Mouse (Mus musculus): ENCODE results near the gene Sdsl.

Gene Sdsl

DNA sequence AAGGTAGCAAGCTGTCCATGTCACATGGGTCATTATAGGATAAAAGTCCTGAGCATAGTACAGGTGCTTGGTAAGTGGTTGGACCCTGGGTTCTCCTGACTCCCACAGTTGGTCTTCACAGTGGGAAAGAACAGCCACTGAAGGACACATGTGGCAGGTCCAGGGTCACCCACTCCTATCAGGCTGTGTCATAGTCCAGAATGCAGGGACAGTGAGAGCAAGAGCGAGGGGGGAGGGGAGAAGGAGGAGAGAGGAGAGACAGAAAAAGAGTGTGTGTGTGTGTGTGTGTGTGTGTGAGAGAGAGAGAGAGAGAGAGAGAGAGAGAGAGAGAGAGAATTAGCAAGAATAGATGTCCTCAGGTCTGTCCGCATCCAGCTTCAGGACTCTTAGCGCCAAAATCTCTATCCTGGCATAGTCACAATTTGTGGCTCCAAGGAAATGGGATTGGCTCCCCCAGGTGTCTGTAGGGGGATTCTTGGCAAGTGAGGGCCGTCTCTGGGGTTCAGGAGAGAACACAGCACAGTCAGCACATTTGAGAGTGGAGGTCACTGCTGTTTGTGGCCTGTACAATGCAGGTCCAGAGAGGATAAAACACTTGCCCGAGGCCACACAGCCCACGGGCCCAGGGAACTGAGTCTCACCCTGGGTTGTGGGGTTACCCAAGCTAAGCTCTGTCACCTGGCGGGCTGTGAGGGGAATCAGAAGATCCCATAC is 15.6 kb downstream of the Sdsl start:
- no peak for DNase-seq (ENCODE audit: inconsistent ontology term)

DNA sequence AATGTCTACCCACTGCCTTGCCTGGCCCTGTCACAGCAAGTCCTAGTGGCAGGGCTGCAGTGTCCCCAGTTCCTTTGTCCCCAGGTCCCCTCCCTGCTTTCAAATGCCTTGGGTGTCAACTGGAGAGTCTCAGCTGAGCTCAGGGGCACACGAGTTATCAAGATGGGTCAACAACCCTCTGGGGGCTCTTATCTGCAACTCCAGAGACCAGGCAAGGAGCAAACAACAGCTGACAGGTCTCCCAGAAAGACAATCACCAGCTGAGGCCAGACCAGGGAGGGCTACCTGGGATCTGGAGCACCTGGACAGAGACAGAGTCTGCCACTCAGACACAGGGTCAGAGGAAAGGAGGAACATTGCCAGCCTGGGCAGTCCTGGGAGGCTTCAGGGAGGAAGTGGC is 16.4 kb downstream of the Sdsl start:
- no peak for DNase-seq (ENCODE audit: inconsistent ontology term)

DNA sequence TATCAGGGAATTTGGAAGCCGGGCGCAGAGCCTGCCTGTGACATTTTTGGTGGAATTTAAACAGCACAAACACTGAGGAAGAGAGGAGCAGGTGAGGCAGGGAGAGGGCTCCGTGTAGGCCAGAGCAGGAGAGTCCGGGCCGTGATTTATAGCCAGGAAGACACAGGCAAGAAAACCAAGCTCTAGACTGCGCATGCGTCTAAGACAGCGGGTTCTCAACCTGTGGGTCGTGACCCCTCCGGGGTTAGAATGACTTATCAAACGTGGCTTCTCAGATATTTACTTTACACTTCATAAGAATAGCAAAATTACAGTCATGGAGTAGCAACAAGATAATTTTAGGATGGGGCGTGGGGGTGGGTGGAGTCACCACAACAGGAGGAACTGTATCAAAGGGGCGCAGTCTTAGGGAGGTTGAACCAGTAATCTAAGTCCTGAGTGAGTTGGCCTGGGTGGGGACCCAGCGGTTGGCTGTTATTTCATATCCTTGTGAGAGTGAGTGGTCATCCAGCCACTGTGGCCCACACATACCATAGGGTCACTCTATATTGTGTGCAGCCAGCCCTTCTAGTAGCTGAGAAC is 17.8 kb downstream of the Sdsl start:
- no peak for DNase-seq (ENCODE audit: inconsistent ontology term)

DNA sequence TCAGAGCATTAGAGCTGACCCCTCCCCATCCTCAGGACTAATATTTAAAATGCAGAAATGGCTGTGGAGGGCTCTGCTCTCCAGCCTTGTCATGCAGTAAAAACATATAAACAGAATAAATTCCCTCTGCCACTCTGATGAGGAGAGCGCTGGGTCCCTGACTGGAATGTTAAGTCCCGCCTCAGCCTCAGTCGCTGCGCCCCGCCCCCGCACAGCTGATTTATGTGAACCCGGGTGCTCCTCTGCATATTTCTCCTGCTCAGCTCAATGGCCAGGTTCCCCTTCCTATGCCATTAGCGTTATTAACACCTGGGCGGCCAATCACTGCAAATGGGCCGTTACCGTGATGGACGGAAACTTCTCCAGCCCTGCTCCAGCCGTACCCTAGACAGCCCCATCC is 25.3 kb downstream of the Sdsl start:
- DNase-seq (ENCODE audit: inconsistent ontology term) = no peak

DNA sequence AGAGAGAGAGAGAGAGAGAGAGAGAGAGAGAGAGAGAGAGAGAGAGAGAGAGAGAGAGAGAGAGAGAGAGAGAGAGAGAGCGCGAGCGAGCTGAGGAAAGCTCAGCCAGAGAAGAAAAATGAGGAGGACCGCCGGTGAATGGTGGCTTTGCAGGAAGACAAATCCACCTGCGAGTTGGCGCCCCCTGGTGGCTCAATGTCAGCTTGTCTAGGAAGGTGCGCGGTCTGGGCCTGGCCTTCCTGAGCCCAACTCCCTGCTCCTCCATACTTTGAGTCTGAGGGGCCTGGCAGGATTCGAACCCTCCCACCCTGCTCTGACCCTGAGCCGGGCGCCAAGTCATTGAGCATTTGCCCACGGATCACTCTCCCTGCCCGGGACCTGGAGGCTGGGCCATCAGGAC is 31.9 kb downstream of the Sdsl start:
- peak; percentile 83 for DNase-seq (ENCODE audit: inconsistent ontology term)

DNA sequence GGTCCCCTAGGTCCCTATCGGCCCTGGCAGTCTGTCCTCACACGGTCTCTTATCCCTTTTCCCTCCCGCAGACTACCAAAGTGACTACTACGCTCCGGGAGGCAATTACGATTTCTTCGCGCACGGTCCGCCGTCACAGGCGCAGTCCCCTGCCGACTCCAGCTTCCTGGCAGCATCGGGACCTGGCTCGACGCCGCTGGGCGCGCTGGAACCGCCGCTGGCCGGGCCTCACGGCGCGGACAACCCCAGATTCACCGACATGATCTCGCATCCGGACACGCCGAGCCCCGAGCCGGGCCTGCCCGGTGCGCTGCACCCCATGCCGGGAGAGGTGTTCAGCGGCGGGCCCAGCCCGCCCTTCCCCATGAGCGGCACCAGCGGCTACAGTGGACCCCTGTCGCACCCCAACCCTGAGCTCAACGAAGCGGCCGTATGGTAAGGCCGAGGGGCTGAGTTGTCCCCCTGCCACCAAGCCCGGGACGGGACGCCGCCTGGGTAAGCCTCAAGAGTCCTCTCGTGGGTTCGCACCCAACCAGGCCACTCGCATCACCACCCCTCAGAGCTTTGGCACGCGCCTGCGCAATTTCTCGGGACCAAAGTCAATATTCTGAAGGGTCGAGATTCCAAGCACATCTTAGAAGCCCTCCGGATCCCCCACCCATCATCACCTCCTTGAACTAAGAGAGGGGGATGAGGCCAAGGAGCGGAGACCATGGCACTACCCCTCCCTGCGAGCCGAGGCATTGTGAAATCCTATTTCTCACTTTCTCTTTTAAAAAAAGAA is 32.5 kb downstream of the Sdsl start:
- DNase-seq (ENCODE audit: inconsistent ontology term) = no peak

DNA sequence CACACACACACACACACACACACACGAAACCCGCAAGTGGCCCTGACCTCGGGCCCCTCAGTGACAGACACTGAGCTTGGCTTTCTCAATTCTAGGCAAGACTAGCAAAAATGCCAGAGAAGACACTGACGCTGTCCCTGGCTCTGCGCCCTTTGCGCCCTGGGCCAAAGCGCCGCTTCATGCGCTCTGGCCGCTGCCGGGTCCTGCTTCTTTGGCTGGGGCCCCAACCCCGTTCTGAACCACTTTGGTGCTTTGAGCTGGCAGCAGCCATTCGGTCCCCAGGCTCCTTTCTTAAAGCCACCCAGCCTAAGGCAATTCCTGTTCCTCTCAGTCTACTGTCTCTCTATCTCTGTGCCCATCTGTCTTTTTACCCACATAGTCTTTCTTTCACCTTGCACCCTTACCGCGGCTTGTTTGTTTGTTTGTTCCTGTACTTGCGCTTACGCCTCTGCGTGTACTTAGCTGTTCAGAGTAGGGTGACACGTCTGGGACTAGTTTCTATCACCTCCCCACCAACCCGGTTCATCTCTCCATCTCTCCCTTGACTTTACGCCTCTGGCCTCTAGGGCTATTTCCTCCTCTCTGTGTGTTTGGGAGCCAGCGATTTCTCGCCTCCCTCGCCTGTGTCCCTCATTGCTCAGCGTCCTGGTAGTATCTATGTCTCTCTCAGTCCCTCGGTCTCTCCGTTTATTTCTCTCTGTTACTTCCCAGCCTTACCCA is 33.5 kb downstream of the Sdsl start:
- DNase-seq (ENCODE audit: inconsistent ontology term) = peak; percentile 51

DNA sequence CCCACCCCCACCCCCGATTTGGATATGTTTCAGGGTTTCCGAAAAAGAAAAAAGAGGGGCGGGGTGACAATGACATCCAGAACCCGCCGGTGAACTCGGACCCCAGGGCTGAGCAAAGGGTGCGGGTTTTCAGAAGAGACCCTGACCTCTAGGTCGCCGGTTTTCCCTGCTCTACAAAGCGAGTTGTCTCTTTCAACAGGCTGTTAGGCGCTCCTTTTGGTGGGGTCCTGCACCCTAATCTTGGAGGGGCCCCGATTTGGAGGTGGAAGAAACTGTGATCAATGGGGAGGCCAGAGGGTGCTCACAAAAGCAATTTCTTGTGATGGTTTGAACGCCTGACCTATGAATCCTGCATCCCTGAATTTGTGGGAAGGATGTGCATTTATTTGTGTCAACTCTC is 34.1 kb downstream of the Sdsl start:
- no peak for DNase-seq (ENCODE audit: inconsistent ontology term)

DNA sequence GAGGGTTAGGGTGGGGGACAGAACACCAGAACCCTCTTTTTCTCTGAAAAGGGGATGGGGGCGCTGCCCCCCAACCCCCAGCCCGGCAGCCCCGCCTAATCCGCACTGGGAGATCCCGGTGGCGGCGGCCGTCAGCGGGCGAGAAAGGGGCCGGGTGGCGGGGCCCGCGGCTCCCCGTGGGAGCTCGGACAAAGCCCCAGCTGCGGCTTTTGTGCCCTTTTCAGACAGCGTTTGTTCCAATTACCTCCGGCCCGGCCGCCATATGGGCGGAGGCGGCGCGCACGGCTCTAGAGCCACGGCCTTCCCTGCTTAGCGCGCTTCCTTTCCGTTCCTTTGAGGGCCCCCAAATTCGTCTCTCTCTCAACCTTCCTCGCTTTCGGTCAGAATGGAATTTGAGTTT is 34.6 kb downstream of the Sdsl start:
- no peak for DNase-seq (ENCODE audit: inconsistent ontology term)

DNA sequence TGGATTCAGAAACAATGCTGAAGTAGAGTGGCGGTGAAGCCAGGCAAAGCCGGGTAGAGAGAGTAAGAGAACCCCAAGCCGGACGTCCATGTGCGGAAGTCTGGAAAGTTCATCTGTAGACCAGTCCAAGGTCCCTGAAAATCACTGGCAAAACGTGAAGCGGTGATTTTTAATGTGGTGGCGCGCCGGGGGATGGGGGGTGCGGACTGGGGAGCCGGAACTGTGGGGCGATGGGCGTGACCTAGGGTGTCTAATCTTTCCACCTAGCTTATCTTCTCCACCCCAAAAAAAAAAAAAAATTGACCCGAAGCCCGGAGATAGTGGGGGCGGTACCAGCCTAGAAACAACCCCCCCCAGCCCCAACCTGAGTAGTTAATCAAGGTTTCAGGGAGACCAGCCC is 35.1 kb downstream of the Sdsl start:
- no peak for DNase-seq (ENCODE audit: inconsistent ontology term)

DNA sequence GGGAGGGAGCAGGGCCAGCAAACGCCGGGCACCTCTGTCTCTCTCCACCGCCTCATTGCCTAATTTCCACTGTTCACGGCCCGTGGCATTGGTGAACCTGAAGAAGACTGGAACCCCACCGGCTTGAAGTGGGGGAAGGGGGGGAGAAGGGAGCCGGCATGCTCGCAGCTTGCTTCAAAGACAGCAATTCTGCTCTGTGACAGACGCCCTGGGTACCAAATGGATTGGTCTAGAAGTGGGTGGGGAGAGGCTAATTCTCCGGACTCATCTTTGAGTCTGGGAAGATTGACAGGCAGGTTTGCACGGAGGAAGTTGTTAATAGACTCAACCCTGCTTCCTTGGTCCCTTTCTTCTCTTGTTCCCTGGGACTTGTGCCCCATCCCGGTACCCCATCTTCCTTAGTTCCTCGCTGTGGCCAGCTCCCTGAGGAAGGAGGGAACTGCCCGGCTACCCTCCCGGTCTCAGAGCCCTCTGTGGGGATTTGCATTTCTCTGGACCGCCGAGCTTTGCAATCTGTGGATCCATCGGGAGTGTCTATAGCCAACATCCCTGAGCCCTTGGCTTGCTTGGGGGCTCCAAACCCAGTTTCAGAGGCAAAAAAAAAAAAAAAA is 35.6 kb downstream of the Sdsl start:
- no peak for DNase-seq (ENCODE audit: inconsistent ontology term)

DNA sequence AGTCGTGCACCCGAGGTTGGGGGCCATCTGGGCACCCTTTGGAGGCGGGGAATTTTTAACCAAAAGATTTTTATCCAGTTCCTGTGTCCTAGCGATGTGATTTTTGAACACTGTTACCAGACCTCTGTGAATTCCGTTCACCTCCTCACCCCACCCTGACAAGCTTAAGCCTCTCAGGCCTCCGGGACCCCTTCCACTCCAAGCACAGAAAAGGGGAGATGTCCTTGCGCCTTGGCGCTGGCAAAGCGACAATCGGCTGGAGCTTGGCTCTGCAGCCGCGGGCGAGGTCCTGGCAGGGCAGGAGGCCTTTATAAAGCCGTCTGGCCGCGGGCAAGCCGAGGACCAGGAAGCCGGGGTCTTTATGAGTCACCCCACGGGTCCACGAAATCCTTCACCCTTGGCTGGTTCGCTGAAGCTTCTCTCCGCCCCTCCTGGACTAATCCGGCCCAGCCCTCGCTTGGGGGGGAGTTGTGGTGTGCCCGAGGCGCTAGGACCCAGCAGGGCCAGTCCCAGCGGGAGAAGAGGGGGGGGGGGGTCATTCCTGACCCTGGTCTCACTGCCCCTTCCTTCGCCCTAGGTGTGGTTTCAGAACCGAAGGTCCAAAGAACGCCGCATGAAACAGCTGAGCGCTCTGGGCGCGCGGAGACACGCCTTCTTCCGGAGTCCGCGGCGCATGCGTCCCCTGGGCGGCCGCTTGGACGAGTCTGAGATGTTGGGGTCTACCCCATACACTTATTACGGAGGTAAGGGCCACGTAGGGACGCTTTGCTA is 36.7 kb downstream of the Sdsl start:
- no peak for DNase-seq (ENCODE audit: inconsistent ontology term)

DNA sequence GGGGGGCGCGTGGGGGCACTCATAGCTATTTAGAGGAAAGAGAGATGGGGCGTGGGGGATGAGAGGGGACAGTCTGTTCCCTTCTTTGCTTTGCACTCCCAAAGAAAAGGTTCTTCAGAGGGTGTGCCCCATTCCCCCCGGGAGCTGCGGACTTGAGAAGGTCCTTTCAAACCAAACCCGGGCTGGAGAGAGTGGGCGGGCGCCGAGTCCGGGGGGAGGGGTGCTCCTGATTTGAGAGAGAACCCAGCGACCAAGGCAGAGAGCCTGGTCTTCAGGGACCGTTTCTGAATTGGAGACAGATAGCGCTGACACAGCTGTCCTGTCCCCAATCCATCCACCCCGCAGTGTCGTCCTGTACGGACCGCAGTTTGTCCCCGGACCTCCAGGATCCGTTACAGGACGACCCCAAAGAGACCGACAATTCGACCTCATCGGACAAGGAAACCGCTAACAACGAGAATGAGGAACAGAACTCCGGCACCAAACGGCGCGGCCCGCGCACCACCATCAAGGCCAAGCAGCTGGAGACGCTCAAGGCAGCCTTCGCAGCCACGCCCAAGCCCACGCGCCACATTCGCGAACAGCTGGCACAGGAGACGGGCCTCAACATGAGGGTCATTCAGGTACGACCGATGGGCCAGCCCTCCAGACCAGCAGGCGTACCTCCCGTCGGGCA is 37.5 kb downstream of the Sdsl start:
- no peak for DNase-seq (ENCODE audit: inconsistent ontology term)

DNA sequence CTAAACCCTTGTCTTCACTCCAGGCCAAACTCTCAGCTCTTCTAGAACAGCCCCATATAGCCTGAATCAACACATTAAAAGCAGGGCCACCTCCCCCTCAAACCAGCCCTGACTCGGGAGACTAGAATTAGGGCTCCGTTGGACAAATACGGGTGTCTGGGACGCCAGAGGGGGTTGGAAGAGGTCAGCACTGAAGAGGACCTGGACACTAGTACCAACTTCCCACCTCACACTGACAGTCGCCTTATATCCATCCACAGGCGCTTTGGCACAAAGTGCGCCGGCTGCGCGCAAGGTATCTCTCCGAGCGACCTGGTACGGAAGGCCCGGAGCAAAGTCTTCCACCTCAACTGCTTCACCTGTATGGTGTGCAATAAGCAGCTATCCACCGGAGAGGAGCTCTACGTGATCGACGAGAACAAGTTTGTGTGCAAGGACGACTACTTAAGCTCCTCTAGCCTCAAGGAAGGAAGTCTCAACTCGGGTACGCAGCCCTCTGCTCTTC is 38.3 kb downstream of the Sdsl start:
- DNase-seq (ENCODE audit: inconsistent ontology term) = no peak

DNA sequence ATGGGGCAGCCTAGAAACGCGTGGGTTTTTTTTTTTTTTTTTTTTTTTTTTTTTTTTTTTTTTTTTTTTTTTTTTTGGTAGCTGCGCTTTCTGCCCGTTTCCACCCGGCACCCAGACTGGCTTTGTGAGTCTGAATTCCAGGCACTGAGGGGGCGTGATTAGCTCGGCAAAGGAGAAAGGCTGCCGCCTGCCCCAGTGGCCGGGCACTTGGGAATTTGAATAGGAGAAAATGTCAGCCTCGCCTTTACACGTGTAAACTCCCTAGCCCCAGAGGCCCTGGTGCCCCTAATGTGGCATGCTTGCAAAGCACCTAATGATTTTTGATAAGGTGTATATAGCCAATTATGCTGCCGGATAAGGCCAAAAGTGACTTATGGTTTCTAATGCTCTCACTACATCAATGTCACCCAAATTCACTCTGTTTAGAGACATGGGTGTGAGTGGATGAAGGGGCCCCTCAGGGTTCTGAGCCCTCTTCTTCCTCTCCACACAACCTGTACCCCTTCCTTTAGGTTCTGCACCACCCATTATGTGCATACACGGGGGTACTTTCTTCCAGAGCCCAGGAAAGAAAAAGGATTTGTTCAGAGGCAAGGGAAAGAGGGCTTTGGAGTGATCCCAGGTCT is 39.4 kb downstream of the Sdsl start:
- DNase-seq (ENCODE audit: inconsistent ontology term) = no peak

DNA sequence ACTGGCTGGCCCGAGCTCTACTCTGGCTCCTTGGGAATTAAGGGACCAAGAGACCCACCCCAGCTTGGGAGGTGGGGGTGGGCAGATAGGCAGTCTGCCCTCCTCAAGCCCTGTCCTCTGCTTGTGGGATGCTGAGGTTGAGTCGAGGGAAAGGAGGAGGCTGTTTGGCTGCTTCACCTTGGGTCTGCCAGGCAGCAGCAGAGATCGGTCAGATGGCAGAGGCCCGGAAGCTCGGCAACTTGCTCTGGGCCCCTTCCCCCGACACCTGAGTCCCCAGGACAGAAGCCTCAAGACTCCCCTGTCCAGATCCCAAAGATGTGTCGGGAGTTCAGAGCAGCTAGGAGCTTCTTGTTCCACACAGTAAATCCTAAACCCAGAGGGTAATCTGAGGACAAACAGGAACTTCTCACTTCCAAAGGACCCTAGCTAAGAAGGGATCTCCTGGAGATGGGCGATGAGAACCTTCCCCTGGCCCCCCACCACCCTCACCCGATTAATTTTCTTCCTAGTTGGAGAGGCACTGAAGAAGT is 40.1 kb downstream of the Sdsl start:
- DNase-seq (ENCODE audit: inconsistent ontology term) = no peak

DNA sequence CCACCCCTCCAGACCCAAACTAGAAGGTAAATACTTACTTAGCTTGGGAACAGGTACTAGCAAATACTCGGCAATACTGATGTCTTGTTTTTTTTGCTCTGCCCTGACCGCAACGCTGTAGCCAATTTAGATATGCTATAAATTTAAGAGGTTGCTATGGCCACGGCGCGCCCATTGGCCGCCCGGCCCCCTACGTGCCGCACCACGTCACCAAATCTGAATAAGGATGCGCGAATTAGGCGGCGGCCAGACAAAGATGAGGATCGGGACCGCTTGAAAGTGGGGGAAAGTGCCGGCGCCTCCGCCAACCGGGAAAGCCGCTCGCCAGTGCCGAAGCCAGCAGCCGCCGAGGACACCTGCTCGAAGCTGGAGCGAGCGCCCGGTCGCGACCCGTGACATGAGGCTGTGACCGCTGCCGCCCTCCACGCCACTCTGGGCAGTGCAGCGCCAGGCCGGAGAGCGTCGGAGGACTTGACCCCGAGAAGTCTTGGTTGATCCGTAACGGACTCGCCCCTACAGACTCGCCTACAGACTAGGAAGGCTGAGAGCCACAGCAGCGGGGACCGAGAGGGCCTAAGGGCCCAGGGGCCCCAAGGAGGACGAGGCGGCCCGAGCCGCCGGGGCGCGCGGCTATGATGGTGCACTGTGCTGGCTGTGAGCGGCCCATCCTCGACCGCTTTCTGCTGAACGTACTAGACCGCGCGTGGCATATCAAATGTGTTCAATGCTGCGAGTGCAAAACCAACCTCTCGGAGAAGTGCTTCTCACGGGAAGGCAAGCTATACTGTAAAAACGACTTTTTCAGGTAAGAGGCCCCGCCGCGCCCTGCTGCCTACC is 40.7 kb downstream of the Sdsl start, which contains the start of gene Lhx5:
Lhx5 (plus strand) TSS at position 51 of the 837 bp plus-strand sequence.
- no peak for DNase-seq (ENCODE audit: inconsistent ontology term)

DNA sequence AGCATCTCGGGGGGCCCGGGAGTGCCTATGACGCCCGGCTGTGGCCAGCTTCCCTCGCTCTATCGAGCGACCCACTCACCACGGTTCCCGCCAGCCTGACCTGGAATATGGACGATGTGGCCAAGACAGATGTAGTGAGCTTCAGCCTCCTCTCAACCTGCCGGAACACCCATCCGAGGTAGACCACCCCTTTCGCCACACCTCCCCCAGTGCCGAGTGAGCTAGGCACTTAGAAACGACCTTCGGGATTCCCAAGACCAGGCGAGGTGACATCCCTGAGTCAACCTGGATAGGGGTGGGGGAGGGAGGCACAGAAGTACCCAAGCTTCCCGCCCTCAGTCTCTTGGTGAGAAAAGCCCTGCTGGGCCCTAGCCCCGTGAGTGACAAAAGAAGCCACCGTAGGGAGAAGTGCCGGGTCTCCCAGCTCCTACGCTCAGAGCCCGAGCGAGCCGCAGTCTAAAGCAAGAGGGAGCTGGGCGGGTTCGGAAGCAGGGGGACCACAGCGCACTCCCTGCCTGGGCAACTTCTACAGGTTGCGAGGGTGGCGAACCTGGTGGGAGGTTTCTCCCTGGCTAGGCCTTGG is 41.5 kb downstream of the Sdsl start:
- DNase-seq (ENCODE audit: inconsistent ontology term) = no peak
